Mouse (Mus musculus): Measurements from ENCODE around the gene Ice1.

DNA sequence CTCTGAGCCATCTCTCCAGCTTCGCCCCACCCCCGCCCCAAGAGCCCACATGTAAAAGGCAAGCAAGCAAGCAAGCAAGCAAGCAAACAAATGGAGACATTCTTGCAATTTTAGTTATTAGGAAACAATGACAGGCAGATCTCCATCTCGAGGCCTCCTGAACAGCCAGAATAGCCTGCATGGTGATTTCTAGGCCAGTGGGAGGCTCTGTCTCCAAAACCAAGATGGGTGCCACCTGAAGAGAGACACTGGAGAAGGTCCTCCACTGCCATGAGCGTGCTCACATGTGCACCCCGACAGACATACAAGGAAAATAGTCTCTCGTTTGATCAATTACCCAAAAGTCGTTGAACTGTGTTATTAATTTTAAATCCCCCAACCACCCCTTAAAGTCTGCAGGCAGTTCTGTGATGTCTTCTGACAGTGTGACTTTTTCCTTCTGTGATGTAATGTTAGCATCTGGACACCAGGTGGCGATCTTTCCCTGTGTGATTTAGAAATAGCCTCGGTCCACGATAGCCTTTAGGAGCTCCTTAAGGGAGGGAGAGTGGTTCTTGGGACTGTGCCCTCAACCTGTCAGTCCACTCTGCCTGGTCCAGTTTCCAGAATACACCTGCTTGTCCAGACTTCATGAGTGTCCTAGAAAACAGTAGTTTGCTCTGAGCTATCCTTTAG is 6.1 kb upstream of the Ice1 start:
- TF ChIP-seq CTCF (conservative IDR thresholded peaks at IDR 0.05; ENCODE audit: insufficient read depth, insufficient read length, low read depth, low read length) (peak; percentile 70), POLR2A (IDR thresholded peaks at IDR 0.05; ENCODE audit: low read depth, low read length) (no peak)
